Mouse (Mus musculus) liver, embryonic 11.5 days (tissue): ENCODE data around the gene Tmem245. TPM values are rescaled to one million over a fixed set of nuclear protein-coding genes. Genes with fewer than 3 reads are reported as not detected.
A peak's percentile ranks its signal among the peaks of the same experiment; 100 is the strongest.

Experiments
- ATAC-seq: fragments of 200-750 bp; cut with Nextera tagmentation; replicated peaks from 2 replicates; pipeline ENCODE4 v1.8.0; 2017; ENCODE audit warnings: moderate number of reproducible peaks, mild to moderate bottlenecking, moderate TSS enrichment, moderate library complexity; ENCODE audit not compliant: low FRiP score
- DNase-seq: peaks from one replicate; pipeline ENCODE4 v3.0.0-alpha.2; 2017; ENCODE audit warnings: low spot score
- H3K27ac ChIP-seq: fragments of 300-500 bp; sonication (generic); 2 replicates; pipeline ENCODE4 v1.5.1; 2014; ENCODE audit warnings: mild to moderate bottlenecking, low read depth, low read length, control low read depth
- H3K27me3 ChIP-seq: fragments of 300-500 bp; sonication (generic); replicated peaks from 2 replicates; pipeline ENCODE4 v1.6.1; 2014; ENCODE audit warnings: low read length, mixed read lengths; ENCODE audit not compliant: control insufficient read depth, insufficient read depth
- H3K36me3 ChIP-seq: fragments of 300-500 bp; sonication (generic); 2 replicates; pipeline ENCODE4 v1.6.1; 2014; ENCODE audit warnings: mild to moderate bottlenecking, low read length, moderate library complexity, mixed read lengths; ENCODE audit not compliant: control insufficient read depth, insufficient read depth
- H3K4me1 ChIP-seq: fragments of 300-500 bp; sonication (generic); replicated peaks from 2 replicates; pipeline ENCODE4 v1.6.1; 2014; ENCODE audit warnings: low read length, mixed read lengths; ENCODE audit not compliant: control insufficient read depth, insufficient read depth
- H3K4me2 ChIP-seq: fragments of 300-500 bp; sonication (generic); 2 replicates; pipeline ENCODE4 v1.6.1; 2014; ENCODE audit warnings: mild to moderate bottlenecking, control low read depth, moderate library complexity
- H3K4me3 ChIP-seq: fragments of 300-500 bp; sonication (generic); 2 replicates; pipeline ENCODE4 v1.5.1; 2014; ENCODE audit warnings: low read depth, low read length, control low read depth
- H3K9ac ChIP-seq: fragments of 300-500 bp; sonication (generic); 2 replicates; pipeline ENCODE4 v1.6.1; 2014; ENCODE audit warnings: low read depth, low read length, control low read depth
- H3K9me3 ChIP-seq: fragments of 300-500 bp; sonication (generic); 2 replicates; pipeline ENCODE4 v1.6.1; 2016; ENCODE audit warnings: low read length, inconsistent platforms, mixed read lengths; ENCODE audit not compliant: control insufficient read depth
- WGBS: fragments of 180-500 bp; shearing (Covaris S2); extraction: QIAGEN DNeasy Blood & Tissue Kit; methylation state at CpG from one replicate; pipeline ENCODE4 v1.1.7; 2014; 5-methylcytosine and 5-hydroxymethylcytosine counted together
- microRNA counts: library from miRNA; unstranded; fragments of <30 nt; microRNA quantifications from one replicate; lab custom pipeline; 2015
- microRNA-seq: library from miRNA; unstranded; fragments of <30 nt; microRNA quantifications from one replicate; pipeline ENCODE4, GENCODE M21; 2017; ENCODE audit warnings: borderline number of aligned reads
- polyA plus RNA-seq: library from polyadenylated mRNA; unstranded; fragments of >200 nt; fragmentation: Nextera tagmentation; extraction: Ambion mirVana; gene quantifications from 2 replicates; pipeline ENCODE4 v1.2.1, GENCODE M21; 2014

Gene Tmem245
- polyA plus RNA-seq, 1 experiment from 2014 or later: 6.4 TPM

DNA sequence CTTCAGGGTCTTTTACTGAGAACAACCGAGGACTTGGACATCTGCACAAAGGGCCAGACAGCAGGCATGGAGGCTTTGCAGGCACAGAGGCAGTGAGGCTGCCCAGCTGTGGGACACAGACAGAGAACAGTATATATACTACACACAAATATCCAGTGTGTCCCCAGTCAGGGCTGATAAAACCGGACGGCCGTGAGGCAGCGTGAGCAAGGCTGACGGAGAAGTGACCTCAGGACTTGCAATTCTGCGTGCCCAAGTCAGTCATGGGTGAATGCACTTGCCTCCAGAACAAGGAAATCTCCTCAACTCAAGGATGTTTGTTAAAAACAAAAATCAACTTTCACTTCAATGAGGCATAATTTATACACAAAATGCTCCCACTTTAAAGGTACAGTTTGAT lies 115.2 kb downstream of the Tmem245 start:
- Histone ChIP-seq H3K36me3 (peaks cover 5% of the 10 kb centered on the region; the same call in 1 of the 2 replicates), H3K4me2 (no peak overlapping the region), H3K9me3 (no peaks in the 10 kb centered on the region), H3K9ac (no peak overlapping the region), H3K27me3 (no peaks in the 10 kb centered on the region), H3K4me1 (no peaks in the 10 kb centered on the region), H3K4me3 (no peak overlapping the region), H3K27ac (no peak overlapping the region)
- ATAC-seq: no peak
- DNase-seq: no peak
- WGBS: 81% methylated on average over 7 of the region's 7 CpGs

DNA sequence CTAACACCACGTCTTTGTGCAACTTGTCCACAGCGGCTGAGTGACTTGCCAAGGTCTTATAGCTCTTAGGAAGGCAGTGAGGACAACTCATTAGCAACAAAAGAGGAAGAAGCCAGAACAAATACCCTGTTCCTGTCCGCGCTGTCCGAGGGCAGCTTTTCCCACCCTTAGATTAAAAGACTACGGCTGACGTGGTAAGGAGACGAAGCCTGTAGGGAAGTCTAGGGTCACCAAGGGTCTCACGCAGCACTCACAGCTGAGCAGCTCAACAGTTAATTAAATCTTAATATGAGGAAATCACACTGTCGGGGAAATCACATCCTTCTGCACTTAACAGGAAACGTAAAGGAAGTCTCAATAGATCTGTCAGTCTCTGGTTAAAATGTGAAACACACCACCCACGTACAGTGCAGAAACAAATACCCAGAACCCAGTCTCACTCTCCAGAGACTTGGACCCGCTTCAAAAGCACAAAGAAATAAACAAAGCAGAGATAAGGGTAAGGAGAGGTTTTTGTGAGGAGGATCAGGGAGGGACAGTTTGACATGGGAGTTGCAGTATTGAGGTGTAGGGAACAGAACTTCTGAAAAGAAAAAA lies 116.1 kb downstream of the Tmem245 start:
- 43% methylated on average over 13 of the region's 13 CpGs for WGBS
- Histone ChIP-seq H3K4me2 (no peak overlapping the region), H3K9ac (no peak overlapping the region), H3K4me1 (no peaks in the 10 kb centered on the region), H3K27ac (no peak overlapping the region; the same call in 1 of the 2 replicates), H3K27me3 (no peaks in the 10 kb centered on the region), H3K4me3 (no peak overlapping the region), H3K9me3 (no peaks in the 10 kb centered on the region), H3K36me3 (peaks cover 3% of the 10 kb centered on the region; the same call in 1 of the 2 replicates)
- no peak for ATAC-seq
- DNase-seq: no peak

DNA sequence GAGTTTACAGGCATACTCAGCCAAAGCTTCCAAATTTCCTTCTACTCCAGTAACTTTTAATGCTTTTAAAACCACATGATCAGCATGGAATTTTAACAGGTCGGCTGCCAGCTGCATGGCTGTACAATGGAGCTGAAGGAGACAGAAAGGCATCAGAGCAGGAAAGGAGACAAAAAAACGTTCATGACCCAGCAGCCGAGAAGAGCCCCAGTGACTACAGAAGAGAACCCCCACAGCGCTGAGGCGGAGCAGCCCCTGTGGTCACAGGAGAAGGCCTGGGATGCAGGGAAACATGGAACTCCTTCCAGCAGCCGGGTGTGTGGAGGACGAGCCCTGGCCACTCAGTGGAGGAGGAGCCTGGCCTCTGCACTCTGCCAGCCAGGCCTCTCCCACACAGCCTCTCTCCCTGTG lies 117.7 kb downstream of the Tmem245 start:
- DNase-seq (no peak), ATAC-seq (no peak)
- Histone ChIP-seq H3K4me1 (no peaks in the 10 kb centered on the region), H3K27ac (no peak overlapping the region), H3K4me2 (no peak overlapping the region), H3K27me3 (no peaks in the 10 kb centered on the region), H3K9me3 (no peaks in the 10 kb centered on the region), H3K36me3 (peaks cover 3% of the 10 kb centered on the region; the same call in 1 of the 2 replicates), H3K9ac (no peak overlapping the region), H3K4me3 (no peak overlapping the region)
- WGBS: 78% methylated on average over 7 of the region's 7 CpGs

DNA sequence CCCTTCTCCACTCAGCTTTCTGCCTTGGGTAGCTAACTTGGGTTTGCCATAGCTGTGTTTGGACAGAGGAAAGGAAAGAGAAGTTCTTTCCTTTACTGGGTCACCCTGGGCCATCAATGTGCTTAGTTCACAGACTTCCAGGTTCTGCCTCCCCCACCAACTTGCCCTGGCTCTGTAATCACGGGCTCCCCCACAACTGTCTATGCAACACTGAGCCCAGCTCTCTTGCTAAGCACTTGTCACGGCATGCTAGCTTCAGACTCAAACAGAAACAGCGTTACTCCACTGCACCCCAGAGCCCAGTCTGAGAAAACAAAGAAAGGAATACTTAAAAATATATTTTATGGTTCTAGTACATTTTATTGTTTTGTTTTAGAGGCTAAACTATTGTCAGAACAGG lies 118.3 kb downstream of the Tmem245 start:
- peaks cover 3% of the 10 kb centered on the region; the same call in 1 of the 2 replicates for H3K36me3 ChIP-seq
- ATAC-seq (no peak), DNase-seq (no peak)
- no peak overlapping the region for H3K4me3 ChIP-seq
- H3K27ac ChIP-seq: no peak overlapping the region
- no peak overlapping the region for H3K4me2 ChIP-seq
- H3K9ac ChIP-seq: no peak overlapping the region
- no peaks in the 10 kb centered on the region for H3K4me1 ChIP-seq
- H3K27me3 ChIP-seq: no peaks in the 10 kb centered on the region
- H3K9me3 ChIP-seq: no peaks in the 10 kb centered on the region
- WGBS: 85% methylated on average over 3 of the region's 3 CpGs

DNA sequence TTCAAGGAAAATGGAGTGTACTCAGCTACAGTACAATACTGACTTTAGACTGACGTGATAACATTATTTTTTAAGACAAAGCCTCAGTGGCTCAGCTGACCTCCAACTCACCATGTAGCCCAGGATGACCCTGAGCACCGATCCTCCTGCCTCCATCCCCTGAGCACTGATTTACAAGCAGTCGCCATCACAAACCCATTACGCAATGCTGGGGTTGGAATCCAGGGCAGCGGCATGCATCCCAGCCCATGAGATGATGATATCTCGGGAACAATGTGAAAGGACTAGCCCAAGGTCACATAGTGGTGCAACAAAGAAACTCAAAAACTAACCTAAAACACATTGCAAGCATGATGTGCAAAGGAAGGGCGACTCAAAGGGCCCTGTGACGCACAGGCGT lies 123.0 kb downstream of the Tmem245 start:
- DNase-seq (no peak), ATAC-seq (no peak)
- Histone ChIP-seq H3K9me3 (no peaks in the 10 kb centered on the region), H3K4me3 (no peak overlapping the region), H3K4me2 (no peak overlapping the region), H3K9ac (no peak overlapping the region), H3K27ac (no peak overlapping the region), H3K27me3 (no peaks in the 10 kb centered on the region), H3K36me3 (no peaks in the 10 kb centered on the region), H3K4me1 (no peaks in the 10 kb centered on the region)
- WGBS: 90% methylated on average over 9 of the region's 9 CpGs

DNA sequence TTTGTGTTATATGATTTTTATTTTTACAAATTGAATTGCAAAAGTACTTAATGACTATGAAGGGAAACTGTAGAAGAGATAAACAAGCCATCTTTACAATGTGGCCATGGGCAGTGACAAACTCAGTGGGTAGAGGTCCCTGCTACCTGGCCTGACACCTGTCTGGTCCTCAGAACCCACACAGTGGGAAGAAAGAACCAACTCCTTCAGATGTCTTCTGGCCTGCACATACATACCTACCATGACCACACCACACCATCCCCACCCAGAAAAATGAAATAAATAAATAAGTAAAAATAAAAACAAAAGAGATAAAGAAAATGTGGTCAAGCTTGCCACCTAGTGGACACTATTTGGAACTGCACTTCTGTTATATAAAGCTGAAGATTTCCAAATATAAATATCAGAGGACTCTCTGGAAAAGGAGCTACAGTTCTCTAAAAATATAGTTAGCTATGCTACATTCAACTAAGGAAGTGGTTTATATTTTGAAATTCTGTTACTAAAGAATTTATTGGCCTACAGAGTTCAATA lies 127.2 kb downstream of the Tmem245 start:
- Histone ChIP-seq H3K9ac (no peak overlapping the region), H3K4me2 (no peak overlapping the region), H3K36me3 (no peaks in the 10 kb centered on the region), H3K9me3 (no peaks in the 10 kb centered on the region), H3K4me1 (no peaks in the 10 kb centered on the region), H3K27me3 (no peaks in the 10 kb centered on the region), H3K27ac (no peak overlapping the region), H3K4me3 (no peak overlapping the region)
- ATAC-seq (no peak), DNase-seq (no peak)

MicroRNAs within 50 kb of the gene (microRNA counts, 519-probe panel; counts per million panel counts)
- 5,746 counts per million, percentile 59 among the panel's probes with 10 or more counts for microRNA mmu-miR-32 (lab: Ali Mortazavi, UCI)

Small RNA genes lying within 50 kb of the gene (microRNA-seq; reads per million reads assigned to microRNA genes)
- gene Mir32: 278 reads per million, percentile 59 among the genes with 10 or more reads in this experiment

Other genes starting within 250 kb of the Tmem245 start
- not detected in 2 replicates for gene Gm26657, start 207.4 kb downstream of the Tmem245 start, polyA plus RNA-seq
- gene Actl7b, start 206.0 kb downstream of the Tmem245 start, polyA plus RNA-seq: not detected in 2 replicates
- gene Actl7a, start 204.0 kb downstream of the Tmem245 start, polyA plus RNA-seq: not detected in 2 replicates
- 64.5 and 66.8 TPM in 2 replicates for gene Elp1, start 145.1 kb downstream of the Tmem245 start, polyA plus RNA-seq
- 18.3 and 20.0 TPM in 2 replicates for gene Fam206a, start 145.1 kb downstream of the Tmem245 start, polyA plus RNA-seq
- gene Ctnnal1, start 82.2 kb downstream of the Tmem245 start, polyA plus RNA-seq: 16.5 and 20.0 TPM in 2 replicates
- gene Frrs1l, start 43.0 kb upstream of the Tmem245 start, polyA plus RNA-seq: 0.09 and 0.33 TPM in 2 replicates
- gene Epb41l4b, start 196.0 kb upstream of the Tmem245 start, polyA plus RNA-seq: 2.1 and 2.3 TPM in 2 replicates